In genomic region chr8:107046976-107047375, GRCm38 (mm10) we compare ENCODE assay signal across 12 mouse cellular contexts. TPM values are rescaled to one million over a fixed set of nuclear protein-coding genes. Genes with fewer than 3 reads are reported as not detected.
DNase-seq lines count a peak whose midpoint lies in the region; ATAC-seq and TF ChIP-seq lines count a peak whose summit lies in the region.
"Had no signal": no experiment of that assay in that cellular context is flagged by ENCODE, and none has a peak within 500 bp of the region (broad histone marks: within the 10 kb centered on the region; RNA-seq: fewer than 3 reads in every experiment).

No protein-coding gene starts in this region.

- H3K36me3 ChIP-seq in heart, embryonic 10.5 days: peaks cover 84% of the 10 kb centered on the region
- H3K36me3 ChIP-seq in lung, postnatal 0 days (ENCODE audit: insufficient read depth, low read length): peaks cover 40% of the 10 kb centered on the region; the same call in 1 of the 2 replicates
- peaks cover 53% of the 10 kb centered on the region for H3K36me3 ChIP-seq in hindbrain, postnatal 0 days (ENCODE audit: insufficient read depth, low read length)
- H3K36me3 ChIP-seq in neural tube, embryonic 15.5 days: peaks cover 82% of the 10 kb centered on the region

- no peak for ATAC-seq in lung, postnatal 0 days
- ATAC-seq in hindbrain, postnatal 0 days: no peak
- no peak for ATAC-seq in neural tube, embryonic 15.5 days (ENCODE audit: low FRiP score)
- ATAC-seq: activated CD4-positive, CD25-positive, alpha-beta regulatory T cell, adult 4 months had no signal

- no peak overlapping the region for H3K9ac ChIP-seq in lung, postnatal 0 days (replicated peaks; ENCODE audit: low read depth)
- no peak overlapping the region for H3K9ac ChIP-seq in hindbrain, postnatal 0 days (replicated peaks; ENCODE audit: low read length)
- H3K9ac ChIP-seq in neural tube, embryonic 15.5 days (replicated peaks): no peak overlapping the region

- TF ChIP-seq EP300 in lung, postnatal 0 days (IDR thresholded peaks at IDR 0.05): no peak

- H3K9me3 ChIP-seq in heart, embryonic 10.5 days: no peaks in the 10 kb centered on the region
- H3K9me3 ChIP-seq in lung, postnatal 0 days (ENCODE audit: low read length): no peaks in the 10 kb centered on the region
- H3K9me3 ChIP-seq in hindbrain, postnatal 0 days (ENCODE audit: low read length): no peaks in the 10 kb centered on the region
- no peaks in the 10 kb centered on the region for H3K9me3 ChIP-seq in neural tube, embryonic 15.5 days (replicated peaks)

- peak overlapping the region; percentile 84; the same call in 1 of the 2 replicates for H3K4me3 ChIP-seq in heart, embryonic 10.5 days
- no peak overlapping the region for H3K4me3 ChIP-seq in lung, postnatal 0 days (ENCODE audit: low read depth, low read length)
- no peak overlapping the region for H3K4me3 ChIP-seq in hindbrain, postnatal 0 days (ENCODE audit: low read length)
- H3K4me3 ChIP-seq in neural tube, embryonic 15.5 days (replicated peaks): peak overlapping the region; percentile 67

- H3K4me2 ChIP-seq in lung, postnatal 0 days (replicated peaks; ENCODE audit: low read depth, low read length): peak overlapping the region; percentile 91; the same call in 1 of the 2 replicates
- peak overlapping the region; percentile 96; the same call in 1 of the 2 replicates for H3K4me2 ChIP-seq in hindbrain, postnatal 0 days (ENCODE audit: low read depth, low read length)
- H3K4me2 ChIP-seq in neural tube, embryonic 15.5 days: peak overlapping the region; percentile 81

- H3K27me3 ChIP-seq in heart, embryonic 10.5 days (ENCODE audit: insufficient read depth, poor library complexity, severe bottlenecking): no peaks in the 10 kb centered on the region
- no peaks in the 10 kb centered on the region for H3K27me3 ChIP-seq in lung, postnatal 0 days (replicated peaks; ENCODE audit: insufficient read depth, low read length)
- H3K27me3 ChIP-seq in hindbrain, postnatal 0 days (ENCODE audit: insufficient read depth, low read length): no peaks in the 10 kb centered on the region
- H3K27me3 ChIP-seq in neural tube, embryonic 15.5 days (replicated peaks): no peaks in the 10 kb centered on the region

- WGBS in heart, embryonic 10.5 days: 65% methylated on average over 5 of the region's 5 CpGs
- 80% methylated on average over 5 of the region's 5 CpGs for WGBS in lung, postnatal 0 days
- WGBS in hindbrain, postnatal 0 days: 85% methylated on average over 5 of the region's 5 CpGs
- WGBS in neural tube, embryonic 15.5 days: 92% methylated on average over 5 of the region's 5 CpGs

- no peak overlapping the region for H3K27ac ChIP-seq in heart, embryonic 10.5 days
- no peak overlapping the region for H3K27ac ChIP-seq in lung, postnatal 0 days (ENCODE audit: low read length)
- H3K27ac ChIP-seq in hindbrain, postnatal 0 days: no peak overlapping the region
- no peak overlapping the region for H3K27ac ChIP-seq in neural tube, embryonic 15.5 days (replicated peaks)

- no peak for TF ChIP-seq CTCF in lung, postnatal 0 days (IDR thresholded peaks at IDR 0.05)
- no peak for TF ChIP-seq CTCF in hindbrain, postnatal 0 days (IDR thresholded peaks at IDR 0.05; ENCODE audit: low read depth)

- intact Hi-C loops in heart, postnatal 25 days (cut with DNase I): no loop called here

- DNase-seq in heart, embryonic 10.5 days (ENCODE audit: low spot score): no peak
- DNase-seq in heart, postnatal 25 days (ENCODE audit: low spot score): no peak
- no peak for DNase-seq in lung, postnatal 0 days (ENCODE audit: low spot score)
- DNase-seq in lung, postnatal 4 days: no peak
- no peak for DNase-seq in hindbrain, postnatal 0 days (ENCODE audit: low spot score)
- DNase-seq in embryo, embryonic 10 days (ENCODE audit: low spot score): no peak
- DNase-seq in adrenal gland, postnatal 4 days (ENCODE audit: low spot score in 2 of 2): no peak
- DNase-seq: cerebellum, adult 9-10 months; kidney, adult 8-10 months; lung, adult 2 months had no signal

- H3K4me1 ChIP-seq in heart, embryonic 10.5 days: peaks cover 20% of the 10 kb centered on the region
- H3K4me1 ChIP-seq in lung, postnatal 0 days (ENCODE audit: insufficient read depth, low read depth, low read length): no peaks in the 10 kb centered on the region
- H3K4me1 ChIP-seq in hindbrain, postnatal 0 days (ENCODE audit: insufficient read depth, low read length): no peaks in the 10 kb centered on the region; the same call in 1 of the 2 replicates
- H3K4me1 ChIP-seq in neural tube, embryonic 15.5 days: peaks cover 28% of the 10 kb centered on the region

RNA-seq across cellular contexts. Expression of gene Pdf, which starts 1.4 kb away (rescaled TPM):
- polyA plus RNA-seq in heart, embryonic 10.5 days (2016; fragmentation: Nextera tagmentation; extraction: Ambion mirVana): 52.5 and 53.1 TPM in 2 replicates
- 10 to 100 TPM; 60.1 to 60.8 TPM for total RNA-seq in heart, postnatal 25 days (2021)
- 26.7 and 27.3 TPM in 2 replicates for polyA plus RNA-seq in lung, postnatal 0 days (2015; fragmentation: Nextera tagmentation; extraction: Ambion mirVana)
- total RNA-seq in hindbrain, postnatal 0 days (2014; rRNA removed): 57.7 and 68.8 TPM in 2 replicates
- polyA plus RNA-seq in hindbrain, postnatal 0 days (2015; fragmentation: Nextera tagmentation; extraction: Ambion mirVana): 30.5 and 36.9 TPM in 2 replicates
- 43.5 and 44.1 TPM in 2 replicates for polyA plus RNA-seq in neural tube, embryonic 15.5 days (2015; fragmentation: Nextera tagmentation; extraction: Ambion mirVana)
- 10 to 100 TPM; 33.5 to 38.3 TPM for total RNA-seq in adrenal gland, postnatal 4 days (2021)

RNA-seq across cellular contexts. Expression of gene Cog8, which starts 9.5 kb away (rescaled TPM):
- polyA plus RNA-seq in heart, embryonic 10.5 days (2016; fragmentation: Nextera tagmentation; extraction: Ambion mirVana): 34.4 and 40.3 TPM in 2 replicates
- total RNA-seq in heart, postnatal 25 days (2021): 10 to 100 TPM; 18.2 to 19.2 TPM
- 24.3 and 25.9 TPM in 2 replicates for polyA plus RNA-seq in lung, postnatal 0 days (2015; fragmentation: Nextera tagmentation; extraction: Ambion mirVana)
- total RNA-seq in hindbrain, postnatal 0 days (2014; rRNA removed): 47.9 and 48.8 TPM in 2 replicates
- polyA plus RNA-seq in hindbrain, postnatal 0 days (2015; fragmentation: Nextera tagmentation; extraction: Ambion mirVana): 33.0 and 33.2 TPM in 2 replicates
- polyA plus RNA-seq in neural tube, embryonic 15.5 days (2015; fragmentation: Nextera tagmentation; extraction: Ambion mirVana): 42.6 and 44.3 TPM in 2 replicates
- total RNA-seq in adrenal gland, postnatal 4 days (2021): 10 to 100 TPM; 32.4 to 37.4 TPM

RNA-seq across cellular contexts. Expression of gene Nip7, which starts 9.7 kb away (rescaled TPM):
- polyA plus RNA-seq in heart, embryonic 10.5 days (2016; fragmentation: Nextera tagmentation; extraction: Ambion mirVana): 77.8 and 100 TPM in 2 replicates
- total RNA-seq in heart, postnatal 25 days (2021): 10 to 100 TPM; 21.1 to 21.2 TPM
- polyA plus RNA-seq in lung, postnatal 0 days (2015; fragmentation: Nextera tagmentation; extraction: Ambion mirVana): 33.5 and 37.3 TPM in 2 replicates
- total RNA-seq in hindbrain, postnatal 0 days (2014; rRNA removed): 16.1 and 20.7 TPM in 2 replicates
- 58.1 and 59.5 TPM in 2 replicates for polyA plus RNA-seq in hindbrain, postnatal 0 days (2015; fragmentation: Nextera tagmentation; extraction: Ambion mirVana)
- 59.3 and 72.9 TPM in 2 replicates for polyA plus RNA-seq in neural tube, embryonic 15.5 days (2015; fragmentation: Nextera tagmentation; extraction: Ambion mirVana)
- 10 to 100 TPM; 57.7 to 60.0 TPM for total RNA-seq in adrenal gland, postnatal 4 days (2021)

RNA-seq across cellular contexts. Expression of gene Vps4a, which starts 16.0 kb away (rescaled TPM):
- polyA plus RNA-seq in heart, embryonic 10.5 days (2016; fragmentation: Nextera tagmentation; extraction: Ambion mirVana): 52.3 and 52.8 TPM in 2 replicates
- total RNA-seq in heart, postnatal 25 days (2021): 10 to 100 TPM; 62.3 to 67.0 TPM
- polyA plus RNA-seq in lung, postnatal 0 days (2015; fragmentation: Nextera tagmentation; extraction: Ambion mirVana): 59.0 and 59.6 TPM in 2 replicates
- total RNA-seq in hindbrain, postnatal 0 days (2014; rRNA removed): 81.6 and 92.3 TPM in 2 replicates
- polyA plus RNA-seq in hindbrain, postnatal 0 days (2015; fragmentation: Nextera tagmentation; extraction: Ambion mirVana): 153 and 155 TPM in 2 replicates
- 135 and 155 TPM in 2 replicates for polyA plus RNA-seq in neural tube, embryonic 15.5 days (2015; fragmentation: Nextera tagmentation; extraction: Ambion mirVana)
- 10 to 100 TPM; 69.6 to 72.7 TPM for total RNA-seq in adrenal gland, postnatal 4 days (2021)

RNA-seq across cellular contexts. Expression of gene Tmed6, which starts 18.5 kb away (rescaled TPM):
- polyA plus RNA-seq in heart, embryonic 10.5 days (2016; fragmentation: Nextera tagmentation; extraction: Ambion mirVana): 1.7 TPM in 1 of 2 replicates, not detected in the other
- not detected for total RNA-seq in heart, postnatal 25 days (2021)
- polyA plus RNA-seq in lung, postnatal 0 days (2015; fragmentation: Nextera tagmentation; extraction: Ambion mirVana): 2.3 and 2.4 TPM in 2 replicates
- total RNA-seq in hindbrain, postnatal 0 days (2014; rRNA removed): not detected in 2 replicates
- not detected in 2 replicates for polyA plus RNA-seq in hindbrain, postnatal 0 days (2015; fragmentation: Nextera tagmentation; extraction: Ambion mirVana)
- polyA plus RNA-seq in neural tube, embryonic 15.5 days (2015; fragmentation: Nextera tagmentation; extraction: Ambion mirVana): 0.64 TPM in 1 of 2 replicates, not detected in the other
- 1 to 10 TPM in 1 of 2 experiments, not detected in 1; 8.2 TPM for total RNA-seq in adrenal gland, postnatal 4 days (2021)
- polyA plus RNA-seq: activated CD4-positive, CD25-positive, alpha-beta regulatory T cell, adult 4 months had no signal

Comparison
In these comparisons a context has a peak if more than half of its experiments do, and no peak if none do; other contexts are left out.
1. H3K4me3 ChIP-seq: peak in heart, embryonic 10.5 days (single experiment) and neural tube, embryonic 15.5 days (single experiment); none in lung, postnatal 0 days (single experiment) and hindbrain, postnatal 0 days (single experiment).
2. Peak in every context shown above with its lines, with median percentiles within 50 percentile points of each other: H3K4me2 ChIP-seq.